Mouse (Mus musculus): ENCODE measurements at regions not wholly inside any gene's neighbourhood (a gene's known extent, or its start where the extent isn't known, plus 50 kb on each side); places are given as distances from the start of the nearest gene placed in this dataset.

DNA sequence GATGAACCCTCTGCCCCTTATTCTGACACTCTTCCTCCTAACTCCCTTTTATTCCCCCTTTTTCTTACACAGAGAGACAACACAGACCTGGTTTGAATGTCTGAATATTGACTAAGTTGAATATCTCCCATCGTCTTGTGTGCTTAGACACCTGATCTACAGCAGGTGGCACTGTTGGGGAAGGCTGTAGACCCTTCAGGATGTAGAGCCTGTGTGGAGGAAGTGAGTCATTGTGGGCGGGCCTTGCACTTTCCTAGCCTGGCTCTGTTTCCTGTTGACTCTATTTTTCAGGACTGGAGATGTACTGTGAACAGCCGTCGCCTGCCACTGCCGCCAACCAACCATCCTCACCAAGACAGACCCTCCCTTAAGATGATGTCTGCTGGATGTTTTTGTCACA is 273.6 kb downstream of the Med13l start:
- no peak overlapping the region for H3K9ac ChIP-seq (ENCODE audit: low read depth, low read length, severe bottlenecking)

GRCm38 (mm10) chr5:118837001-118837400 is 276.5 kb downstream of the Med13l start:
- Histone ChIP-seq H3K27me3 (ENCODE audit: control insufficient read depth, insufficient read depth, low read length) (peaks cover 24% of the 10 kb centered on the region), H3K4me2 (replicated peaks; ENCODE audit: low read depth, low read length, severe bottlenecking) (no peak overlapping the region), H3K4me1 (ENCODE audit: control insufficient read depth, insufficient read depth, low read length) (peaks cover 13% of the 10 kb centered on the region), H3K9ac (ENCODE audit: low read depth, low read length, severe bottlenecking) (no peak overlapping the region), H3K36me3 (ENCODE audit: control insufficient read depth, insufficient read depth, low read length) (no peaks in the 10 kb centered on the region), H3K4me3 (replicated peaks; ENCODE audit: low read length) (no peak overlapping the region), H3K9me3 (ENCODE audit: control insufficient read depth, low read length) (no peaks in the 10 kb centered on the region), H3K27ac (replicated peaks; ENCODE audit: low read depth, low read length) (no peak overlapping the region)
- DNase-seq (ENCODE audit: low spot score) (no peak), ATAC-seq (ENCODE audit: low FRiP score, low read depth) (no peak)
- 44% methylated on average over 1 of the region's 1 CpGs for whole genome bisulfite sequencing
- no peak for TF ChIP-seq POLR2A (IDR thresholded peaks at IDR 0.05; ENCODE audit: borderline replicate concordance, extremely low read depth, insufficient read depth, insufficient read length)

More for the DNA sequence above, 273.6 kb downstream of the Med13l start:
- peaks cover 22% of the 10 kb centered on the region for H3K27me3 ChIP-seq (ENCODE audit: control insufficient read depth, insufficient read depth, low read length)
- H3K4me1 ChIP-seq (ENCODE audit: control insufficient read depth, insufficient read depth, low read length): 0 out of 2 replicates have a peak, but pooled peaks cover 3% of the 10 kb centered on the region
- H3K27ac ChIP-seq (replicated peaks; ENCODE audit: low read depth, low read length): no peak overlapping the region
- H3K4me3 ChIP-seq (replicated peaks; ENCODE audit: low read length): no peak overlapping the region
- TF ChIP-seq POLR2A (IDR thresholded peaks at IDR 0.05; ENCODE audit: borderline replicate concordance, extremely low read depth, insufficient read depth, insufficient read length): no peak
- DNase-seq (ENCODE audit: low spot score) (no peak), ATAC-seq (ENCODE audit: low FRiP score, low read depth) (no peak)
- no peaks in the 10 kb centered on the region for H3K9me3 ChIP-seq (ENCODE audit: control insufficient read depth, low read length)
- H3K4me2 ChIP-seq (replicated peaks; ENCODE audit: low read depth, low read length, severe bottlenecking): no peak overlapping the region
- H3K36me3 ChIP-seq (ENCODE audit: control insufficient read depth, insufficient read depth, low read length): no peaks in the 10 kb centered on the region
- WGBS: 87% methylated on average over 5 of the region's 5 CpGs

- 81% methylated on average over 7 of the region's 7 CpGs for WGBS
- DNase-seq (ENCODE audit: low spot score) (no peak), ATAC-seq (ENCODE audit: low FRiP score, low read depth) (no peak)
- H3K36me3 ChIP-seq (ENCODE audit: control insufficient read depth, insufficient read depth, low read length): no peaks in the 10 kb centered on the region
- H3K9ac ChIP-seq (ENCODE audit: low read depth, low read length, severe bottlenecking): no peak overlapping the region
- no peak overlapping the region for H3K4me3 ChIP-seq (replicated peaks; ENCODE audit: low read length)
- H3K9me3 ChIP-seq (ENCODE audit: control insufficient read depth, low read length): no peaks in the 10 kb centered on the region
- peaks cover 20% of the 10 kb centered on the region for H3K4me1 ChIP-seq (ENCODE audit: control insufficient read depth, insufficient read depth, low read length)
- no peak for TF ChIP-seq POLR2A (IDR thresholded peaks at IDR 0.05; ENCODE audit: borderline replicate concordance, extremely low read depth, insufficient read depth, insufficient read length)
- H3K4me2 ChIP-seq (replicated peaks; ENCODE audit: low read depth, low read length, severe bottlenecking): no peak overlapping the region
- peaks cover 33% of the 10 kb centered on the region for H3K27me3 ChIP-seq (ENCODE audit: control insufficient read depth, insufficient read depth, low read length)
- no peak overlapping the region for H3K27ac ChIP-seq (replicated peaks; ENCODE audit: low read depth, low read length)
Observed at GRCm38 (mm10) chr5:118838421-118838820, 277.9 kb downstream of the Med13l start.

DNA sequence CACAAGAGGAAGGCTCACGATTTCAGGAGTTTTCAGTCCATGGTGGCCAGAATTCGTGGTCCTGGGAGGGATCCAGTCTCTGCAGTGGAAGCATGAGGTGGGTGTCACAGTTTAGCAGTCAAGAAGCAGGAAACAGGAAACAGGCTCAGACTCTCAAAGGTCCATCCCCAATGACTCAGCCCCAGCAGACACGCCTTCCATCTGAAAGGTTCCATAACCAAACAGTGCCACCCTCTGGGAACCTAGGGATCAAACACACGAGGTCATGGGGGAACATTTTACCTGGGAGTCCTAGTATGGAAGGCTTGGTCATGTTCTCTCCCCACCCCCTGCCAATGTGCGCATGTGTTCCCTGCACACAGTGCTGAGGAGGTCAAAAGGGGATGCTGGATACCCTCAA is 279.4 kb downstream of the Med13l start:
- no peak for TF ChIP-seq POLR2A (IDR thresholded peaks at IDR 0.05; ENCODE audit: borderline replicate concordance, extremely low read depth, insufficient read depth, insufficient read length)
- H3K27ac ChIP-seq (replicated peaks; ENCODE audit: low read depth, low read length): no peak overlapping the region
- peaks cover 20% of the 10 kb centered on the region for H3K4me1 ChIP-seq (ENCODE audit: control insufficient read depth, insufficient read depth, low read length)
- peaks cover 33% of the 10 kb centered on the region for H3K27me3 ChIP-seq (ENCODE audit: control insufficient read depth, insufficient read depth, low read length)
- no peaks in the 10 kb centered on the region for H3K36me3 ChIP-seq (ENCODE audit: control insufficient read depth, insufficient read depth, low read length)
- no peak overlapping the region for H3K4me2 ChIP-seq (replicated peaks; ENCODE audit: low read depth, low read length, severe bottlenecking)
- H3K4me3 ChIP-seq (replicated peaks; ENCODE audit: low read length): no peak overlapping the region
- WGBS: 67% methylated on average over 5 of the region's 5 CpGs
- DNase-seq (ENCODE audit: low spot score): no peak
- ATAC-seq (ENCODE audit: low FRiP score, low read depth): no peak
- H3K9ac ChIP-seq (ENCODE audit: low read depth, low read length, severe bottlenecking): no peak overlapping the region
- no peaks in the 10 kb centered on the region for H3K9me3 ChIP-seq (ENCODE audit: control insufficient read depth, low read length)

GRCm38 (mm10) chr5:118841210-118842016 is 280.9 kb downstream of the Med13l start:
- peaks cover 33% of the 10 kb centered on the region for H3K27me3 ChIP-seq (ENCODE audit: control insufficient read depth, insufficient read depth, low read length)
- H3K9ac ChIP-seq (ENCODE audit: low read depth, low read length, severe bottlenecking): no peak overlapping the region
- H3K4me3 ChIP-seq (replicated peaks; ENCODE audit: low read length): no peak overlapping the region
- no peaks in the 10 kb centered on the region for H3K36me3 ChIP-seq (ENCODE audit: control insufficient read depth, insufficient read depth, low read length)
- ATAC-seq (ENCODE audit: low FRiP score, low read depth): peak; percentile 80
- H3K9me3 ChIP-seq (ENCODE audit: control insufficient read depth, low read length): no peaks in the 10 kb centered on the region
- TF ChIP-seq POLR2A (IDR thresholded peaks at IDR 0.05; ENCODE audit: borderline replicate concordance, extremely low read depth, insufficient read depth, insufficient read length): no peak
- DNase-seq (ENCODE audit: low spot score): peak; percentile 84
- peaks cover 20% of the 10 kb centered on the region for H3K4me1 ChIP-seq (ENCODE audit: control insufficient read depth, insufficient read depth, low read length)
- H3K4me2 ChIP-seq (replicated peaks; ENCODE audit: low read depth, low read length, severe bottlenecking): peak overlapping the region; percentile 11
- 17% methylated on average over 21 of the region's 21 CpGs for WGBS
- H3K27ac ChIP-seq (replicated peaks; ENCODE audit: low read depth, low read length): peak overlapping the region; percentile 9; the same call in 1 of the 2 replicates

All from limb, embryonic 14.5 days (tissue).